Mouse (Mus musculus): ENCODE results near the gene Apoc4. TPM values are rescaled to one million over a fixed set of nuclear protein-coding genes. Genes with fewer than 3 reads are reported as not detected.
A peak's percentile ranks its signal among the peaks of the same experiment; 100 is the strongest.

Apoc4 gene
- polyA plus RNA-seq, 1 experiment: not detected

DNA sequence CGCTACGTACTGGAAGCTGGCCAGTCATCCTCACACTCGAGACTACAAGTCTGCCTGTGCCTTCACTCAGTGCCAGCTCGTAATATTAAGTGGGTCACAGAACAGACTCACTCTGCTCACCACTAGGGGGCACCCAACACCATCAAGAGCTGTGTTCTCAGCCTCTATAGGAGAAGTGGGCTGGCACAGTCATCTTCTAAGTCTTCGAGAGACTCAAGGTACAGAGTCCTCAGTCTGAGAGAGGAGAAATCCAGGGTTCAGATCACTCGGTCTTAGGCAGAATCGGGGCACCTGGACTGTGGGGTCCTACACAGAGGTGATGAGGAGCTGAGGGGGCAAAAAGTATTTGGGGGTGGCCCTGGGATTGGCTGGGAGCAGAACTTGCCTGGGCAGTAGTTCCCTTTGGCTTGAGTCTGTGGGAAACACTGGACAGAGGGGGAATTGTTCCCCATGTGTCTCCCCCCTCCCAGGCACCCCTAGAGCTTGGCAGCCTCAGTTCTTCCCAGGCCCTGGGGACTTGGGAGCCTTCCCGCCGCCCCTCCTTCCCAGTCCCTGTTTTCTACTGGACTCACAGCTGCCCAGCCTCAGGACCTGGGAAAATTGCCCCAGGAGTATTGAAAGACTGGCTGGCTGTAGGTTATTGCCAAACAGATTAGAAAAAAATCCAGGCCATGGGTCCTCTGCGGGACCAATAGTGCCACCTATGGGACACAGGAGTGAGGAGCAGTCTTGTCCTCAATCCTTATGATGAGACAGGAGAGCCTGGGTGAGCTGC is 12.1 kb downstream of the Apoc4 start:
- TF ChIP-seq POLR2A (IDR thresholded peaks at IDR 0.05; ENCODE audit: borderline replicate concordance, low read depth, low read length) (no peak), CTCF (IDR thresholded peaks at IDR 0.05; ENCODE audit: low read depth, low read length) (peak; percentile 70)
- peaks cover 35% of the 10 kb centered on the region for H3K4me1 ChIP-seq (ENCODE audit: control insufficient read depth, insufficient read depth, low read length)
- H3K4me3 ChIP-seq (ENCODE audit: insufficient read depth, low read length): peak overlapping the region; percentile 33
- peak overlapping the region; percentile 87 for H3K27ac ChIP-seq (ENCODE audit: insufficient read depth, low read depth, low read length)

- Histone ChIP-seq H3K4me1 (ENCODE audit: control insufficient read depth, insufficient read depth, low read length) (peaks cover 38% of the 10 kb centered on the region), H3K27ac (ENCODE audit: insufficient read depth, low read depth, low read length) (peak overlapping the region; percentile 95), H3K4me3 (ENCODE audit: insufficient read depth, low read length) (peak overlapping the region; percentile 21)
- no peak for TF ChIP-seq POLR2A (IDR thresholded peaks at IDR 0.05; ENCODE audit: borderline replicate concordance, low read depth, low read length)
- no peak for TF ChIP-seq CTCF (IDR thresholded peaks at IDR 0.05; ENCODE audit: low read depth, low read length)
These were observed 13.8 kb downstream of the Apoc4 start for GRCm38 (mm10) chr7:19667434-19667833.

DNA sequence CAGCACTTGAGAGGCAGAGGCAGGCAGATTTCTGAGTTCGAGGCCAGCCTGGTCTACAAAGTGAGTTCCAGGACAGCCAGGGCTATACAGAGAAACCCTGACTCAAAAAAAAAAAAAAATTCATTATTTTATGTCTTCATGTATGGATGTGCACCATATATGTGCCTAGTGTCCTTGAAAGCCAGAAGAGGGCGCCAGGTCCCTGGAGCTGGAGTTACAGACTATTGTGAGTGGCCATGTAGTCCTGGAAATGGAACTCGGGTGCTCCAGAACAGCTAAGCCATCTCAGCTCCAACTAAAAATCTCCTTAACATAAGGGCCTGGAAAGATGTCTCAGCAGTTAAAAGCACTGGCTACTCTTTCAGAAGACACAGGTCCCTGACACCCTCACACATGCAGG is 14.5 kb downstream of the Apoc4 start:
- no peak overlapping the region for H3K4me3 ChIP-seq (ENCODE audit: insufficient read depth, low read length)
- peaks cover 38% of the 10 kb centered on the region for H3K4me1 ChIP-seq (ENCODE audit: control insufficient read depth, insufficient read depth, low read length)
- TF ChIP-seq POLR2A (IDR thresholded peaks at IDR 0.05; ENCODE audit: borderline replicate concordance, low read depth, low read length): no peak
- TF ChIP-seq CTCF (IDR thresholded peaks at IDR 0.05; ENCODE audit: low read depth, low read length): no peak
- peak overlapping the region; percentile 95 for H3K27ac ChIP-seq (ENCODE audit: insufficient read depth, low read depth, low read length)

DNA sequence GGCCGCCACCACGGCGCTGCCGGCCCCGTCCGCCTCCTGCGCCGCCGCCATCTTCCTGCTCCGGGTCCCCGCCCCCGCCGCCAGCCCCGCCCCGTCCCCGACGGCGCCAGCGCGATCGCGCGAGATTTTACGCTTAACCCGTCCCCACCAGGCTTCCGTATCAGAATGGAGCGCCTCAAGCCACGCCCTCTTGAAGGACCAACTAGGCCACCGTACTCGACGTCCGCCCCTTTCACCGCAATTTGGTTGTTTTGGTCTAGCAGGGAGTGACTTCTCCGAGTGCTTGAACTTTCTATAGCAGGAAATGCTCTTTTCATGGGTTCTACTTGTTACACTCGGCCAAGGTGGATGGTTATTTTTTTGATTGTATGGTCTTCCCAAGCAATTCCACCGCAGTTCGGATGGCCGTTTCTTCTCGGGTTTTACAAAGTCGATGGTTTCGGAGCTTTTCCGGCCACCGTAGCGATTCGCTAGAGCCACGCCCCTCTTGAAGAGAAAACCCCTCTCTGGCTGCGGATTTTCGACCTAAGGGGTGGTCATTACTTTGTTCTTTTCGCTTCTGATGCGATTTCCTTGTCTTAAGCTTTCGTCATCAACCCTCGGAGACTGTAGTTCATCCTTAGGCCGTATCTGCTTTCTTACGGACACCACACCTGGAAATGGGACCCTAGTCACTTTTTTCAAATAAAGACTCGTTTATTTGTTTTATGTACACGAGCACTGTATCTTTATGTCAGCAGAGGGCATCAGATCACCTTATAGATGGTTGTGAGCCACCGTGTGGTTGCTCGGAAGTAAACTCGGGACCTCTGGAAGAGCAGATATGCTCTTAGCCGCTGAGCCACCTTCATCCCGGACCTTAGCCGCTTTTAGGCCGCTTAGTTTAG is 16.1 kb downstream of the Apoc4 start, which contains the start of gene Clptm1:
Clptm1 (minus strand) TSS at position 79 of the 887 bp plus-strand sequence.
- TF ChIP-seq POLR2A (IDR thresholded peaks at IDR 0.05; ENCODE audit: borderline replicate concordance, low read depth, low read length): no peak
- no peak for TF ChIP-seq CTCF (IDR thresholded peaks at IDR 0.05; ENCODE audit: low read depth, low read length)
- peaks cover 38% of the 10 kb centered on the region for H3K4me1 ChIP-seq (ENCODE audit: control insufficient read depth, insufficient read depth, low read length)
- H3K4me3 ChIP-seq (ENCODE audit: insufficient read depth, low read length): peak within 1 kb of the TSS; percentile 96
- H3K27ac ChIP-seq (ENCODE audit: insufficient read depth, low read depth, low read length): peak within 1 kb of the TSS; percentile 95

DNA sequence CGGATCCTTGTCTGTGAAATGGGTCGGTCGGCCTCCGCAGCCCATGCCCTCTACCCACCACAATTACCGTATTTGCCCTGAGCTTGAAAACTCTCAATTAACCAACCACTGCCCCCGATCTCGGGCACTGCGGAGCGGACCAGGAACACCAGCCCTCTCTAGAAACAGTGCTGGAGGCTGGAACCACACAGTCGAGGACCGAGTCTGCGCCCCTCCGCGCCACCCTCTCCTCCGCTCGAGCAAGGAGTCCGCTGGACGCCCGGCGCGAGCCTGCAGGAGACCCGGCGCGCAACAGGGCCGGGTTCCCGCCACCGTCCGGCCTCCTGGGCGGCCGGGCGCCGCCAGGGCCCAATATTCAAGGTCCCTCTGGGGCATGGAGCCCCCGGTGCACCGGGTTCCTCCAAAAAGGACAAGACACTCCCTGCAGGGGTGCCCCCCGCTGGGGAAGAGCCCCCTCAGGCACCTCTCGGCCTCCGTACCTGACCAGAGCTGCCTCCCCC is 16.8 kb downstream of the Apoc4 start:
- peak overlapping the region; percentile 96 for H3K4me3 ChIP-seq (ENCODE audit: insufficient read depth, low read length)
- peaks cover 36% of the 10 kb centered on the region for H3K4me1 ChIP-seq (ENCODE audit: control insufficient read depth, insufficient read depth, low read length)
- no peak overlapping the region for H3K27ac ChIP-seq (ENCODE audit: insufficient read depth, low read depth, low read length)
- TF ChIP-seq POLR2A (IDR thresholded peaks at IDR 0.05; ENCODE audit: borderline replicate concordance, low read depth, low read length) (no peak), CTCF (IDR thresholded peaks at IDR 0.05; ENCODE audit: low read depth, low read length) (no peak)

DNA sequence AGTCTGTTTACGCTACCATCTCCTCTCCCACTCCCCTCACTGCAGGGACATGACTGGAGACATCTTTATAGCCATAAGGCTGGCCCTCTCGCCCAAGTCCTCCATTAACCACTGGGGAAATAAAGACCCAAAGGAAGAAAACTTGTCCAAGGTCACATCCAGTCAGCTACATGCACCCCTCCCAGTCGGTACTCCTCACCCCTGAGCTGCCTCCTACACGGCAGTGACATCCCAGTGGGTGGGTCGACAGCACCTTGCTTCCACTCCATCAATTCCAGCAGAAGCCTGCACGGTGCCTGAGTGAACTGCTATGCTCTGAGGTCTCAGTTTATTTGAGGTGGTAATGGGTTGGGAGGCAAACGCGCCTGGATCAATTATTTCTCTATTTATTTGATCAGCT is 17.3 kb downstream of the Apoc4 start:
- TF ChIP-seq POLR2A (IDR thresholded peaks at IDR 0.05; ENCODE audit: borderline replicate concordance, low read depth, low read length): no peak
- no peak for TF ChIP-seq CTCF (IDR thresholded peaks at IDR 0.05; ENCODE audit: low read depth, low read length)
- Histone ChIP-seq H3K27ac (ENCODE audit: insufficient read depth, low read depth, low read length) (no peak overlapping the region), H3K4me3 (ENCODE audit: insufficient read depth, low read length) (peak overlapping the region; percentile 96), H3K4me1 (ENCODE audit: control insufficient read depth, insufficient read depth, low read length) (peaks cover 31% of the 10 kb centered on the region)

- Histone ChIP-seq H3K4me1 (ENCODE audit: control insufficient read depth, insufficient read depth, low read length) (no peaks in the 10 kb centered on the region), H3K27ac (ENCODE audit: insufficient read depth, low read depth, low read length) (no peak overlapping the region), H3K4me3 (ENCODE audit: insufficient read depth, low read length) (no peak overlapping the region)
- TF ChIP-seq POLR2A (IDR thresholded peaks at IDR 0.05; ENCODE audit: borderline replicate concordance, low read depth, low read length) (no peak), CTCF (IDR thresholded peaks at IDR 0.05; ENCODE audit: low read depth, low read length) (no peak)
These were observed 28.7 kb downstream of the Apoc4 start for GRCm38 (mm10) chr7:19652614-19653013.

GRCm38 (mm10) chr7:19651063-19651786 is 30.1 kb downstream of the Apoc4 start:
- H3K4me1 ChIP-seq (ENCODE audit: control insufficient read depth, insufficient read depth, low read length): no peaks in the 10 kb centered on the region
- no peak overlapping the region for H3K27ac ChIP-seq (ENCODE audit: insufficient read depth, low read depth, low read length)
- no peak for TF ChIP-seq CTCF (IDR thresholded peaks at IDR 0.05; ENCODE audit: low read depth, low read length)
- TF ChIP-seq POLR2A (IDR thresholded peaks at IDR 0.05; ENCODE audit: borderline replicate concordance, low read depth, low read length): no peak
- H3K4me3 ChIP-seq (ENCODE audit: insufficient read depth, low read length): no peak overlapping the region

DNA sequence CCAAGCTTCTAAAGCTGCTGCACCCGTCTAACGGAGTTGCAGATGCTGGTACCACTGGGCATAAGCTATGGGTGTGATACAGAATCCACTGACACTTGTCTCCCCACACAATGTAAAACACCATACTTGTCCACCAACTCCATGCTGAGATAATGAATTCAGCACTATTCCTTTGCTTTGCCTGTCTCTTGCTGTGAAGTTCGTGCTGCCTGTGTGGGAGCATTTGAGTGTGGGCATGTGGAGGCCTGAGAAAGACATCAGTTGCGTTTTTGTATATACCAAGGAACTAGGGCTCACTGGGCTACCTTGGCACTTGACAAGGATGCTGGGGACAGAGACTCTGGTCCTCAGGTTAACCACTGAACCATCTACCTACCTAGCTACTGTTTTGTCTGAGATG is 40.1 kb downstream of the Apoc4 start:
- H3K4me1 ChIP-seq (ENCODE audit: control insufficient read depth, insufficient read depth, low read length): no peaks in the 10 kb centered on the region
- H3K4me3 ChIP-seq (ENCODE audit: insufficient read depth, low read length): no peak overlapping the region
- TF ChIP-seq CTCF (IDR thresholded peaks at IDR 0.05; ENCODE audit: low read depth, low read length): no peak
- no peak for TF ChIP-seq POLR2A (IDR thresholded peaks at IDR 0.05; ENCODE audit: borderline replicate concordance, low read depth, low read length)
- no peak overlapping the region for H3K27ac ChIP-seq (ENCODE audit: insufficient read depth, low read depth, low read length)
